Mouse (Mus musculus): ENCODE data around the gene Plxna1.

GRCm38 (mm10) chr6:89338733-89339132 is 23.7 kb downstream of the Plxna1 start:
- no peak for TF ChIP-seq CTCF (IDR thresholded peaks at IDR 0.05; ENCODE audit: control insufficient read depth, insufficient read depth, insufficient replicate concordance, low read depth, low read length)
- no peak for TF ChIP-seq POLR2A (IDR thresholded peaks at IDR 0.05; ENCODE audit: control insufficient read depth, low read depth, low read length)
